Mouse (Mus musculus) neural tube, embryonic 15.5 days (tissue): Measurements from ENCODE around the gene Fkbp4. TPM values are rescaled to one million over a fixed set of nuclear protein-coding genes. Genes with fewer than 3 reads are reported as not detected.

Source experiments
- ATAC-seq: fragments of 200-750 bp; cut with Nextera tagmentation; 2 replicates; pipeline ENCODE4 v1.8.0; 2017; ENCODE audit warnings: mild to moderate bottlenecking, moderate TSS enrichment, moderate library complexity; ENCODE audit not compliant: low FRiP score
- H3K27ac ChIP-seq: fragments of 300-500 bp; sonication (generic); replicated peaks from 2 replicates; pipeline ENCODE4 v1.5.1; 2015; ENCODE audit warnings: mild to moderate bottlenecking, inconsistent platforms
- H3K27me3 ChIP-seq: fragments of 300-500 bp; sonication (generic); replicated peaks from 2 replicates; pipeline ENCODE4 v1.6.1; 2015; ENCODE audit warnings: inconsistent platforms
- H3K36me3 ChIP-seq: fragments of 300-500 bp; sonication (generic); 2 replicates; pipeline ENCODE4 v1.6.1; 2015; ENCODE audit warnings: inconsistent platforms
- H3K4me1 ChIP-seq: fragments of 300-500 bp; sonication (generic); 2 replicates; pipeline ENCODE4 v1.6.1; 2015; ENCODE audit warnings: inconsistent platforms
- H3K4me2 ChIP-seq: fragments of 300-500 bp; sonication (generic); 2 replicates; pipeline ENCODE4 v1.6.1; 2015; ENCODE audit warnings: inconsistent platforms, mild to moderate bottlenecking, moderate library complexity
- H3K4me3 ChIP-seq: fragments of 300-500 bp; sonication (generic); replicated peaks from 2 replicates; pipeline ENCODE4 v1.5.1; 2015; ENCODE audit warnings: mild to moderate bottlenecking, inconsistent platforms
- H3K9ac ChIP-seq: fragments of 300-500 bp; sonication (generic); replicated peaks from 2 replicates; pipeline ENCODE4 v1.6.1; 2015; ENCODE audit warnings: mild to moderate bottlenecking, inconsistent platforms
- H3K9me3 ChIP-seq: fragments of 300-500 bp; sonication (generic); replicated peaks from 2 replicates; pipeline ENCODE4 v1.6.1; 2016; ENCODE audit warnings: inconsistent platforms
- WGBS: fragments of 180-500 bp; shearing (Covaris S2); methylation state at CpG from one replicate; pipeline ENCODE4 v1.1.7; 2015; ENCODE audit warnings: mixed read lengths; 5-methylcytosine and 5-hydroxymethylcytosine counted together
- polyA plus RNA-seq: library from polyadenylated mRNA; unstranded; fragments of >200 nt; fragmentation: Nextera tagmentation; extraction: Ambion mirVana; gene quantifications from 2 replicates; pipeline ENCODE4 v1.2.1, GENCODE M21; 2015

Fkbp4 gene
- polyA plus RNA-seq, 1 experiment from 2014 or later: 319 TPM

GRCm38 (mm10) chr6:128436356-128437005 lies 2.0 kb downstream of the Fkbp4 start:
- no peaks in the 10 kb centered on the region for H3K27me3 ChIP-seq
- H3K4me3 ChIP-seq: peak overlapping the region; percentile 99
- H3K4me2 ChIP-seq: peak overlapping the region; percentile 79
- no peak for ATAC-seq
- H3K36me3 ChIP-seq: peaks cover 48% of the 10 kb centered on the region
- peaks cover 35% of the 10 kb centered on the region for H3K4me1 ChIP-seq
- H3K9me3 ChIP-seq: no peaks in the 10 kb centered on the region
- H3K9ac ChIP-seq: peak overlapping the region; percentile 97
- 84% methylated on average over 8 of the region's 8 CpGs for WGBS
- no peak overlapping the region for H3K27ac ChIP-seq

GRCm38 (mm10) chr6:128435474-128435873 lies 3.0 kb downstream of the Fkbp4 start:
- Histone ChIP-seq H3K36me3 (peaks cover 57% of the 10 kb centered on the region), H3K9ac (no peak overlapping the region), H3K4me1 (peaks cover 35% of the 10 kb centered on the region), H3K27me3 (no peaks in the 10 kb centered on the region), H3K4me3 (no peak overlapping the region), H3K4me2 (no peak overlapping the region), H3K27ac (no peak overlapping the region), H3K9me3 (no peaks in the 10 kb centered on the region)
- no peak for ATAC-seq
- 84% methylated on average over 5 of the region's 5 CpGs for WGBS

- peaks cover 74% of the 10 kb centered on the region for H3K36me3 ChIP-seq
- no peak overlapping the region for H3K4me2 ChIP-seq
- H3K4me3 ChIP-seq: no peak overlapping the region
- ATAC-seq: no peak
- H3K27me3 ChIP-seq: no peaks in the 10 kb centered on the region
- H3K9ac ChIP-seq: no peak overlapping the region
- WGBS: 94% methylated on average over 13 of the region's 13 CpGs
- no peak overlapping the region for H3K27ac ChIP-seq
- peaks cover 27% of the 10 kb centered on the region for H3K4me1 ChIP-seq
- no peaks in the 10 kb centered on the region for H3K9me3 ChIP-seq
Observed at GRCm38 (mm10) chr6:128433566-128433965, 4.9 kb downstream of the Fkbp4 start.

- Histone ChIP-seq H3K4me3 (no peak overlapping the region), H3K4me2 (no peak overlapping the region), H3K27me3 (no peaks in the 10 kb centered on the region), H3K36me3 (peaks cover 83% of the 10 kb centered on the region), H3K4me1 (peaks cover 27% of the 10 kb centered on the region), H3K27ac (no peak overlapping the region), H3K9me3 (no peaks in the 10 kb centered on the region), H3K9ac (no peak overlapping the region)
- ATAC-seq: no peak
- WGBS: 74% methylated on average over 13 of the region's 13 CpGs
Observed at GRCm38 (mm10) chr6:128432356-128432915, 6.0 kb downstream of the Fkbp4 start.

GRCm38 (mm10) chr6:128429826-128430225 lies 8.7 kb downstream of the Fkbp4 start:
- Histone ChIP-seq H3K9ac (no peak overlapping the region), H3K27me3 (no peaks in the 10 kb centered on the region), H3K27ac (no peak overlapping the region), H3K9me3 (no peaks in the 10 kb centered on the region), H3K4me1 (peaks cover 11% of the 10 kb centered on the region), H3K4me3 (no peak overlapping the region), H3K36me3 (peaks cover 68% of the 10 kb centered on the region), H3K4me2 (no peak overlapping the region)
- WGBS: 94% methylated on average over 6 of the region's 6 CpGs
- ATAC-seq: no peak

GRCm38 (mm10) chr6:128429300-128429699 lies 9.2 kb downstream of the Fkbp4 start:
- 86% methylated on average over 2 of the region's 2 CpGs for WGBS
- Histone ChIP-seq H3K9ac (no peak overlapping the region), H3K27ac (no peak overlapping the region), H3K27me3 (no peaks in the 10 kb centered on the region), H3K4me1 (peaks cover 11% of the 10 kb centered on the region), H3K9me3 (no peaks in the 10 kb centered on the region), H3K4me2 (no peak overlapping the region), H3K36me3 (peaks cover 63% of the 10 kb centered on the region), H3K4me3 (no peak overlapping the region)
- ATAC-seq: no peak

- 96% methylated on average over 5 of the region's 5 CpGs for WGBS
- H3K4me2 ChIP-seq: no peak overlapping the region
- ATAC-seq: no peak
- H3K9ac ChIP-seq: no peak overlapping the region
- peaks cover 6% of the 10 kb centered on the region for H3K4me1 ChIP-seq
- no peaks in the 10 kb centered on the region for H3K27me3 ChIP-seq
- H3K36me3 ChIP-seq: peaks cover 46% of the 10 kb centered on the region
- H3K27ac ChIP-seq: no peak overlapping the region
- H3K9me3 ChIP-seq: no peaks in the 10 kb centered on the region
- no peak overlapping the region for H3K4me3 ChIP-seq
Observed at GRCm38 (mm10) chr6:128427571-128427970, 10.9 kb downstream of the Fkbp4 start.

- Histone ChIP-seq H3K9me3 (no peaks in the 10 kb centered on the region), H3K27ac (peak overlapping the region; percentile 100), H3K4me1 (peaks cover 6% of the 10 kb centered on the region; the same call in 1 of the 2 replicates), H3K9ac (peak overlapping the region; percentile 76), H3K4me2 (peak overlapping the region; percentile 64), H3K4me3 (peak overlapping the region; percentile 63), H3K27me3 (no peaks in the 10 kb centered on the region), H3K36me3 (peaks cover 22% of the 10 kb centered on the region)
- 0 out of 2 replicates have a peak, but pooled peaks have one; percentile 12 for ATAC-seq
- 20% methylated on average over 9 of the region's 9 CpGs for WGBS
Observed at GRCm38 (mm10) chr6:128425046-128425445, 13.4 kb downstream of the Fkbp4 start.

GRCm38 (mm10) chr6:128424269-128425019 lies 14.0 kb downstream of the Fkbp4 start, which contains the start of gene Itfg2:
Itfg2 (minus strand) TSS chr6:128424931.
- Histone ChIP-seq H3K4me2 (peak within 1 kb of the TSS; percentile 64), H3K27ac (peak within 1 kb of the TSS; percentile 100), H3K36me3 (peaks cover 18% of the 10 kb centered on the region), H3K4me1 (peaks cover 6% of the 10 kb centered on the region; the same call in 1 of the 2 replicates), H3K9me3 (no peaks in the 10 kb centered on the region), H3K9ac (peak within 1 kb of the TSS; percentile 76), H3K27me3 (no peaks in the 10 kb centered on the region), H3K4me3 (peak within 1 kb of the TSS; percentile 63)
- under 1% methylated on average over 42 of the region's 42 CpGs for WGBS
- ATAC-seq: peak; percentile 96

- ATAC-seq: peak; percentile 72
- Histone ChIP-seq H3K27ac (peak overlapping the region; percentile 100), H3K27me3 (no peaks in the 10 kb centered on the region), H3K4me1 (peaks cover 6% of the 10 kb centered on the region; the same call in 1 of the 2 replicates), H3K4me2 (peak overlapping the region; percentile 64), H3K9me3 (no peaks in the 10 kb centered on the region), H3K36me3 (peaks cover 10% of the 10 kb centered on the region), H3K9ac (peak overlapping the region; percentile 76), H3K4me3 (peak overlapping the region; percentile 63)
- 44% methylated on average over 15 of the region's 16 CpGs for WGBS
Observed at GRCm38 (mm10) chr6:128423496-128424268, 14.8 kb downstream of the Fkbp4 start.

- H3K27ac ChIP-seq: no peak overlapping the region
- H3K4me2 ChIP-seq: no peak overlapping the region
- H3K36me3 ChIP-seq: no peaks in the 10 kb centered on the region
- no peak for ATAC-seq
- no peak overlapping the region for H3K9ac ChIP-seq
- H3K27me3 ChIP-seq: no peaks in the 10 kb centered on the region
- peaks cover 12% of the 10 kb centered on the region; the same call in 1 of the 2 replicates for H3K4me1 ChIP-seq
- 85% methylated on average over 3 of the region's 3 CpGs for WGBS
- no peaks in the 10 kb centered on the region for H3K9me3 ChIP-seq
- no peak overlapping the region for H3K4me3 ChIP-seq
Observed at GRCm38 (mm10) chr6:128421480-128421879, 17.0 kb downstream of the Fkbp4 start.
